In the genomic region with DNA sequence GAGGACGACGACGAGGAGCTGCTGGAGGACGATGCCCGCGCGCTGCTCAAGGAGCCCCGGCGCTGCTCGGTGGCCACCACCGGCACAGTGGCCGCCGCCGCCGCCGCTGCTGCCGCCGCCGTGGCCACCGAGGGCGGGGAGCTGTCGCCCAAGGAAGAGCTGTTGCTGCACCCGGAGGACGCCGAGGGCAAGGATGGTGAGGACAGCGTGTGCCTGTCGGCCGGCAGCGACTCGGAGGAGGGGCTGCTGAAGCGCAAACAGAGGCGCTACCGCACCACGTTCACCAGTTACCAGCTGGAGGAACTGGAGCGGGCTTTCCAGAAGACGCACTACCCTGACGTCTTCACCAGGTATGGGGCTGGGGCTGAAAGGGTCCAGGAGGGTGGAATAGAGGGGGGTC, we compare ENCODE assay signal across 8 mouse cellular contexts. TPM values are rescaled to one million over a fixed set of nuclear protein-coding genes. Genes with fewer than 3 reads are reported as not detected.
DNase-seq lines count a peak whose midpoint lies in the region; ATAC-seq and TF ChIP-seq lines count a peak whose summit lies in the region.

No protein-coding gene starts in this region.

- 21% methylated on average over 36 of the region's 37 CpGs for WGBS in kidney, embryonic 14.5 days
- whole genome bisulfite sequencing in hindbrain, embryonic 15.5 days: 24% methylated on average over 19 of the region's 37 CpGs
- WGBS in midbrain, embryonic 16.5 days: 10% methylated on average over 36 of the region's 37 CpGs

- H3K9me3 ChIP-seq in kidney, embryonic 14.5 days (ENCODE audit: control insufficient read depth, low read length): no peaks in the 10 kb centered on the region
- no peaks in the 10 kb centered on the region for H3K9me3 ChIP-seq in hindbrain, embryonic 15.5 days
- no peaks in the 10 kb centered on the region; the same call in 1 of the 2 replicates for H3K9me3 ChIP-seq in midbrain, embryonic 16.5 days (replicated peaks; ENCODE audit: control insufficient read depth, low read length, poor library complexity, severe bottlenecking)

- TF ChIP-seq POLR2A in cortical plate, adult 2 months (IDR thresholded peaks at IDR 0.05; ENCODE audit: extremely low read depth, insufficient read depth, low read length): no peak

- H3K9ac ChIP-seq in kidney, embryonic 14.5 days (ENCODE audit: low read depth, low read length): no peak overlapping the region
- H3K9ac ChIP-seq in hindbrain, embryonic 15.5 days: no peak overlapping the region
- H3K9ac ChIP-seq in midbrain, embryonic 16.5 days (ENCODE audit: low read depth, low read length): peak overlapping the region; percentile 38; the same call in 1 of the 2 replicates

- peak overlapping the region; percentile 46 for H3K4me2 ChIP-seq in kidney, embryonic 14.5 days (replicated peaks; ENCODE audit: low read depth, low read length)
- H3K4me2 ChIP-seq in hindbrain, embryonic 15.5 days: peak overlapping the region; percentile 60
- H3K4me2 ChIP-seq in midbrain, embryonic 16.5 days (ENCODE audit: low read length): peak overlapping the region; percentile 58

- no peaks in the 10 kb centered on the region for H3K36me3 ChIP-seq in kidney, embryonic 14.5 days (ENCODE audit: control insufficient read depth, insufficient read depth, low read length)
- H3K36me3 ChIP-seq in hindbrain, embryonic 15.5 days: no peaks in the 10 kb centered on the region
- no peaks in the 10 kb centered on the region for H3K36me3 ChIP-seq in midbrain, embryonic 16.5 days (ENCODE audit: control insufficient read depth, insufficient read depth, low read length)

- no peak for ATAC-seq in kidney, embryonic 14.5 days (ENCODE audit: low FRiP score, low TSS enrichment)
- no peak for ATAC-seq in hindbrain, embryonic 15.5 days (ENCODE audit: low FRiP score, low read depth)
- ATAC-seq in midbrain, embryonic 16.5 days: no peak; the same call in 1 of the 2 replicates

- peak overlapping the region; percentile 29 for H3K4me3 ChIP-seq in kidney, embryonic 14.5 days (ENCODE audit: low read length)
- peak overlapping the region; percentile 39; the same call in 1 of the 2 replicates for H3K4me3 ChIP-seq in cortical plate, adult 2 months (ENCODE audit: insufficient read depth, low read length)
- peak overlapping the region; percentile 34 for H3K4me3 ChIP-seq in hindbrain, embryonic 15.5 days
- H3K4me3 ChIP-seq in midbrain, embryonic 16.5 days (ENCODE audit: low read depth, low read length): peak overlapping the region; percentile 36

- DNase-seq in kidney, postnatal 10 days: no peak
- DNase-seq in urinary bladder, postnatal 10 days (ENCODE audit: low spot score): no peak
- DNase-seq in urinary bladder, adult 18-20 months (ENCODE audit: low spot score in 2 of 2): no peak
- DNase-seq in cerebellum, adult 9-10 months: no peak

- H3K4me1 ChIP-seq in kidney, embryonic 14.5 days (ENCODE audit: control insufficient read depth, insufficient read depth, low read length): no peaks in the 10 kb centered on the region
- no peaks in the 10 kb centered on the region for H3K4me1 ChIP-seq in cortical plate, adult 2 months (ENCODE audit: control insufficient read depth, insufficient read depth, low read length)
- peaks cover 16% of the 10 kb centered on the region for H3K4me1 ChIP-seq in hindbrain, embryonic 15.5 days (replicated peaks)
- peaks cover 4% of the 10 kb centered on the region; the same call in 1 of the 2 replicates for H3K4me1 ChIP-seq in midbrain, embryonic 16.5 days (ENCODE audit: control insufficient read depth, insufficient read depth, low read length)

- H3K27me3 ChIP-seq in kidney, embryonic 14.5 days (ENCODE audit: control insufficient read depth, insufficient read depth, low read length): peaks cover 81% of the 10 kb centered on the region
- H3K27me3 ChIP-seq in hindbrain, embryonic 15.5 days: peaks cover 60% of the 10 kb centered on the region
- H3K27me3 ChIP-seq in midbrain, embryonic 16.5 days (ENCODE audit: control insufficient read depth, insufficient read depth, low read depth, low read length): peaks cover 13% of the 10 kb centered on the region

- H3K27ac ChIP-seq in kidney, embryonic 14.5 days (ENCODE audit: low read depth, low read length): no peak overlapping the region
- H3K27ac ChIP-seq in cortical plate, adult 2 months (ENCODE audit: insufficient read depth, low read length): peak overlapping the region; percentile 13; the same call in 1 of the 2 replicates
- H3K27ac ChIP-seq in hindbrain, embryonic 15.5 days (replicated peaks): no peak overlapping the region
- H3K27ac ChIP-seq in midbrain, embryonic 16.5 days (ENCODE audit: low read length): no peak overlapping the region; the same call in 1 of the 2 replicates

- no peak for TF ChIP-seq CTCF in cortical plate, adult 2 months (IDR thresholded peaks at IDR 0.05; ENCODE audit: extremely low read depth, insufficient read depth, low read length)

RNA-seq across cellular contexts. Expression of a gene that starts 2.8 kb away (rescaled TPM):
- 0.07 TPM in 1 of 2 replicates, not detected in the other for polyA plus RNA-seq in kidney, embryonic 14.5 days (2014; fragmentation: Nextera tagmentation; extraction: Ambion mirVana)
- polyA plus RNA-seq in cortical plate, adult 2 months (2012; rRNA removed): 17.5 and 19.5 TPM in 2 replicates
- polyA plus RNA-seq in hindbrain, embryonic 15.5 days (2015; fragmentation: Nextera tagmentation; extraction: Ambion mirVana): 0.84 and 2.9 TPM in 2 replicates
- polyA plus RNA-seq in midbrain, embryonic 16.5 days (2015; fragmentation: Nextera tagmentation; extraction: Ambion mirVana): 3.7 and 8.5 TPM in 2 replicates
